Mouse (Mus musculus) Patski (cell line): ENCODE results near the gene Tril. TPM values are rescaled to one million over a fixed set of nuclear protein-coding genes. Genes with fewer than 3 reads are reported as not detected.

Source experiments
- ATAC-seq: fragments of 100-300 bp; one replicate; pipeline ENCODE4 v1.8.0; 2021
- CTCF ChIA-PET: fragments of 350-600 bp; sonication (Branson Sonifier 250); formaldehyde crosslinking; loops from one replicate; lab custom pipeline; 2022; ENCODE audit warnings: inconsistent platforms; lab: Charles Lee
- POLR2A ChIA-PET: fragments of 350-600 bp; sonication (Branson Sonifier 250); formaldehyde crosslinking; loops from one replicate; lab custom pipeline; 2022; ENCODE audit warnings: antibody characterized with exemption, inconsistent platforms; lab: Charles Lee
- DNase-seq: peaks from one replicate; pipeline ENCODE4 v3.0.0-alpha.2; 2011; ENCODE audit warnings: low read depth, low spot score
- H3K27me3 ChIP-seq: fragments of 371-371 bp; one replicate; pipeline ENCODE4 v1.5.1; 2021
- CTCF ChIP-seq: fragments of 100-300 bp; IDR thresholded peaks from one replicate; pipeline ENCODE4 v1.5.1; 2021
- in situ Hi-C: fragments of 300-500 bp; cut with MboI; formaldehyde crosslinking; loops from 3 replicates; pipeline ENCODE4 v1.11.1; 2018; ENCODE audit warnings: low pct_unique_long_range_greater_than_20kb, mixed read lengths
- polyA plus RNA-seq: library from polyadenylated mRNA; unstranded; gene quantifications from one replicate; pipeline ENCODE4 v1.2.3, GENCODE M21; 2021

The Tril gene
- polyA plus RNA-seq, 1 experiment from 2014 or later = 0.04 TPM

DNA sequence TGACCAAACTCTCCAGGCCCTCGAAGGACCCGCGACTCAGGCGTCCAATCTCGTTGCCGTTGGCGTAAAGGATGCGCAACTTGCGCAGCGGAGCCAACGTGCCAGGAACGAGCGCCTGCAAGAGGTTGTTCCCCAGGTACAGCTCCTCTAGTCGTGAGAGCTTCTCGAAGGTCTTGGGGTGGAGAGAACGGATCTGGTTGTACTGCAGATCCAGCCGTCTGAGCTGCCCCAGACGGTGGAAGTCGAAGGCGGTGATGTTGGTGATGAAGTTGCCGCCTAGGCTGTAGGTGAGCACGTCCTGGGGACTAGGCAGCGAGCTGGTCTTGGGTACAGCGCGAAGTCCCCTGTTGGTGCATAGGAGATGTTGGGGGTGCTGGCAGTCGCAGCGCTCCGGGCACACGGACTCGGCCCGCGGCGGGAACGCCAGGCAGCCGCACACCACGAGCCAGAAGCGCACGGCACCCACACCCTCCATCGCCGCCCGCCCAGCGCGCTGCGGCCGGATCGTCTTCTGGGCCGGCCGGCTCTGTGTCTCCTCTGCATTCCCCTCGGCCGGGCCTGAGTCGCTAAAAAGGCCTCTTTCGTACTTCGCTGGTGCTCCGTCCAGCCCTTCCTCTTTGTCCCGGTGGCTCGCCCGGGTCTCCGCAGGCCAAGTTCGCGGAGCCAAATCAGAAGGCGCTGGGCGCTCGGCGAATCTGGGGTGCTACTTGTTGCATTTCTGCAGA lies 707 bp downstream of the Tril start:
- no peak for ATAC-seq
- DNase-seq = no peak

GRCm38 (mm10) chr6:53818732-53819661 lies 1.6 kb downstream of the Tril start:
- ATAC-seq (no peak), DNase-seq (no peak)
- peaks cover 27% of the 10 kb centered on the region for H3K27me3 ChIP-seq
- CTCF ChIA-PET = no interaction called here
- POLR2A ChIA-PET = no interaction called here
- in situ Hi-C loops = no loop called here
- no peak for TF ChIP-seq CTCF

More for the DNA sequence above, 707 bp downstream of the Tril start:
- ChIA-PET CTCF (no interaction called here), POLR2A (no interaction called here)
- no peak for TF ChIP-seq CTCF
- in situ Hi-C loops = no loop called here
- peaks cover 27% of the 10 kb centered on the region for H3K27me3 ChIP-seq

DNA sequence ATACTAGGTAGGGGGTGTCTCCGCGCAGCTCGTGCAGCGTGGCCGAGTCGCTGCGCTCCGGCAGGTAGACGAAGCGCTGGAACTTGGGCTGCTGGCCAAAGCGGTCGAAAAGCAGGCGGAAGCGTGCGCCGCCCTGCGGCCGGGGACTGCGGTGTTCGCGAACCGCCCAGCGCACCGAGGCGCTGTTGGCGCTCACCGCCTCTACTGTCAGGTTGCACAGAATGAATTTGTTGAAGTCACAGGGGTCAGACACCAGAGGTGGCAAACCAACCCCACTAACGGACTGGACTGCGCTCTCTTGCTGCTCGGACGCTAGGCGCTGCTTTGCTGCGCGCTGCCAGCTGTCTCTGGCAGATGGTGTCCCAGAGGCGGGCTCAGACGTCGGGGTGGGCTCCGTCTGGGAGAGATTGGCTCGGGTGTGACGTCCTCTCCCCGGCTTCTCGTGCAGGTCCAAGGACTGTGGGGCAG lies 2.3 kb downstream of the Tril start:
- in situ Hi-C loops = no loop called here
- ChIA-PET CTCF (no interaction called here), POLR2A (no interaction called here)
- TF ChIP-seq CTCF = no peak
- DNase-seq (no peak), ATAC-seq (no peak)
- H3K27me3 ChIP-seq = peaks cover 23% of the 10 kb centered on the region

DNA sequence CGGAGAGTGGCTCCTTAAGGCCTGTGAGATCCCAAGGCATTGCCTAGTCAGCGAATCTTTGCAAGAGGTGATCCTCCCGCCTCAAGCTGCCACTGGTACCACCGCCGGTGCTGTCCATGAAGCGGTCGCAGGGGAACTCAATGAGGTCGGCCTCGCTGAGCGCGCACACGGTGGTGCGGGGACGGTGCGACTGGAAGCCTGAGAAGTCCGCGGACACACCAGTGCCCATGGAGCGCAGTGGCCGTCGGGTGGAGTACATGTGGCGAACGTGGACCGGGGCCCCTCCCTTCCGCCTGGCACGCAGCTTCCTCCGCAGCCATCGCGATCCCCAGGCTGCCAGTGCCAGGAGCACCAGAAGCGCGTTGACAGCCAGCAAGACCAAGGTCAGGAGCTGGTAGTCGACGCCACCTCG lies 2.9 kb downstream of the Tril start:
- TF ChIP-seq CTCF = no peak
- DNase-seq (no peak), ATAC-seq (no peak)
- in situ Hi-C loops = no loop called here
- ChIA-PET POLR2A (no interaction called here), CTCF (no interaction called here)
- peaks cover 23% of the 10 kb centered on the region for H3K27me3 ChIP-seq

DNA sequence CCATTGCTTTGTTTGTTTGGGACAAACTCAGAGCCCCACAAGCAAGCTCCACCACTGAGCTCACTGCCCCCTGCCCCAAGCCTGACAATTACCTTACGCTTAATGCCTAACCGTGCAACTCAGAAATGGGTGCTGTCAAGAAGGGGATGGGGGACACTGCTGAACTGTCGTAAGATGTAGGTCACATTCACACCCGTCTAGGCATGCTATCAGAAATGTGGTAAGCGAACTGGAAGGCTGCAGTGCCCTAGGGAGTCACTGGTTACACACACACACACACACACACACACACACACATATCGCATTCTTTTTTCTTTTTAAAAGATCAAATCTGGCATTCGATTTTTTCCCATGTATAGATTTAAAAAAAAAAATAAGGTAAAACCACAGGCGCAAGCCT lies 4.0 kb downstream of the Tril start:
- in situ Hi-C loops = no loop called here
- ATAC-seq (no peak), DNase-seq (no peak)
- H3K27me3 ChIP-seq = peaks cover 23% of the 10 kb centered on the region
- ChIA-PET CTCF (no interaction called here), POLR2A (no interaction called here)
- no peak for TF ChIP-seq CTCF

GRCm38 (mm10) chr6:53815691-53816090 lies 4.9 kb downstream of the Tril start:
- ATAC-seq = no peak
- CTCF ChIA-PET = no interaction called here

GRCm38 (mm10) chr6:53814214-53814613 lies 6.4 kb downstream of the Tril start:
- TF ChIP-seq CTCF = no peak
- no peak for ATAC-seq

More at GRCm38 (mm10) chr6:53815691-53816090, 4.9 kb downstream of the Tril start:
- DNase-seq = no peak
- POLR2A ChIA-PET = no interaction called here
- H3K27me3 ChIP-seq = peaks cover 20% of the 10 kb centered on the region
- no peak for TF ChIP-seq CTCF
- in situ Hi-C loops = no loop called here

GRCm38 (mm10) chr6:53812242-53812641 lies 8.4 kb downstream of the Tril start:
- DNase-seq (no peak), ATAC-seq (no peak)
- ChIA-PET POLR2A (no interaction called here), CTCF (interaction anchor here (1.5 to 3.0 kb wide), 2 partner anchors 17 to 21 kb away, joined by 3 to 8 read pairs; no protein-coding TSS in a partner anchor)
- no peak for TF ChIP-seq CTCF
- H3K27me3 ChIP-seq = no peaks in the 10 kb centered on the region
- in situ Hi-C loops = no loop called here

More at GRCm38 (mm10) chr6:53814214-53814613, 6.4 kb downstream of the Tril start:
- ChIA-PET CTCF (interaction anchor here (3.0 kb wide), 1 partner anchor 19 kb away, joined by 8 read pairs; no protein-coding TSS in a partner anchor), POLR2A (no interaction called here)
- peaks cover 7% of the 10 kb centered on the region for H3K27me3 ChIP-seq
- in situ Hi-C loops = no loop called here
- DNase-seq = no peak

DNA sequence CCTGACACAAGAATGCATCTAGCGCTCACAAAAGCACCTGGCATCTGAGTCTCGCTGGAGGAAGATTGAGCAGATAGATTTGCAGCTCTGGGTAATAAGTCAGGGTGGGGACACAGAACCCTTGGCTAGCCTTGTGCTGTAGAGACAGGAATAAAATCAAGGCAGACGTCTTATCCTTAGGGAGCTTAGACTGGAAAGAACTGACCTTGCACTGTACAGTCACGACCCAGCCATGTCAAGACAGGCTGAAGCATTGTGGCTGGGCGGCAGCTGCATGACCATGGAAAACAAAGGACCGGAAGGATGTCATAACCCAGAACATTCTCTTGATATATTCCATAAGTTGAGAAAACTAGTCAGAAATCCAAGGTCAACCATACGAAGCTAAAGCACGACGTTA lies 11.8 kb downstream of the Tril start:
- CTCF ChIA-PET = interaction anchor here (1.2 kb wide), 1 partner anchor 14 kb away, joined by 3 read pairs; no protein-coding TSS in a partner anchor
- DNase-seq (no peak), ATAC-seq (no peak)
- H3K27me3 ChIP-seq = no peaks in the 10 kb centered on the region
- POLR2A ChIA-PET = no interaction called here
- in situ Hi-C loops = no loop called here
- TF ChIP-seq CTCF = no peak

DNA sequence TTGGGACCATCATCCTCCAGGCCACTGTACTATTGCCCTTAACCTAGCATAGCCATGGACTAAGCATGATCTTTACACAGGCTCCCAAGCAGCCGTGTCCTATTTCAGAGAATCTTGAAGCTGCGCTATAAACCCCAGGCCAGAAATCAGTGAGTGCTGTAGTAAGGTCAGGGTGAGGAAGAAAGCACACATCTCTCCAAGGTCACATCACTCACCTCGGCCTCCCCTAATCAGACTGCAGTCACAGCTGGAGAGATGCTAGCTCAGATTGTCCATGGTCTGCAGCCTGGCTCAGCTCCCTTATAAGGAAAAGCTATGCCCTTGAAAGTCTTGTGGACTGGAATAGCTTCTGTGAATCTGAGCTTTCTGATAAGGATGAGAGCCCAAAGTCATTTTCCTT lies 13.4 kb downstream of the Tril start:
- ChIA-PET POLR2A (no interaction called here), CTCF (interaction anchor here (0.9 kb wide), 1 partner anchor 12 kb away, joined by 3 read pairs; no protein-coding TSS in a partner anchor)
- in situ Hi-C loops = no loop called here
- ATAC-seq = no peak
- no peaks in the 10 kb centered on the region for H3K27me3 ChIP-seq
- no peak for DNase-seq
- no peak for TF ChIP-seq CTCF
